Mouse (Mus musculus) lung, adult 2 months (tissue): ENCODE measurements around the gene Ubap1l. TPM values are rescaled to one million over a fixed set of nuclear protein-coding genes. Genes with fewer than 3 reads are reported as not detected.

Source experiments
- DNase-seq: peaks from one replicate; pipeline ENCODE4 v3.0.0; 2022
- H3K4me1 ChIP-seq: fragments of 200-500 bp; 2 replicates; pipeline ENCODE4 v1.6.1; 2011; ENCODE audit warnings: low read length; ENCODE audit not compliant: control insufficient read depth, insufficient read depth
- H3K4me3 ChIP-seq: fragments of 200-500 bp; replicated peaks from 2 replicates; pipeline ENCODE3; 2011; ENCODE audit warnings: low read depth, mild to moderate bottlenecking, control low read depth, low read length; ENCODE audit errors: extremely low read depth
- CTCF ChIP-seq: fragments of 200-500 bp; IDR thresholded peaks from 2 replicates; pipeline ENCODE4 v1.5.1; 2011; ENCODE audit warnings: mild to moderate bottlenecking, low read length, control low read depth; ENCODE audit not compliant: insufficient read depth
- POLR2A ChIP-seq: fragments of 200-500 bp; IDR thresholded peaks from 2 replicates; pipeline ENCODE4 v1.6.1; 2011; ENCODE audit warnings: low read depth, mild to moderate bottlenecking, control low read depth, low read length, borderline replicate concordance; ENCODE audit errors: extremely low read depth
- WGBS: fragments of 180-500 bp; shearing (Covaris S2); methylation state at CpG from one replicate; pipeline ENCODE4 v1.1.7; 2018; 5-methylcytosine and 5-hydroxymethylcytosine counted together
- polyA plus RNA-seq: library from polyadenylated mRNA; depleted of rRNA; stranded (reverse); fragments of >200 nt; gene quantifications from 2 replicates; pipeline ENCODE4 v1.2.3, GENCODE M21; 2012; rRNA removed

Ubap1l gene
- polyA plus RNA-seq, 1 experiment, result 0.37 TPM

- H3K4me3 ChIP-seq, result no peak overlapping the region
- H3K4me1 ChIP-seq, result no peaks in the 10 kb centered on the region
- DNase-seq, result no peak
- TF ChIP-seq CTCF (no peak), POLR2A (no peak)
- 82% methylated on average over 5 of the region's 5 CpGs for WGBS
These were observed 67.2 kb downstream of the Ubap1l start for GRCm38 (mm10) chr9:65428003-65428402.

Other genes with a start within 250 kb of the Ubap1l start
- 0.11 and 0.13 TPM in 2 replicates for gene Igdcc3, start 219.9 kb upstream of the Ubap1l start, polyA plus RNA-seq
- gene Parp16, start 165.7 kb upstream of the Ubap1l start, polyA plus RNA-seq, result 8.4 and 9.3 TPM in 2 replicates
- 1.2 and 6.1 TPM in 2 replicates for gene Cilp, start 95.9 kb upstream of the Ubap1l start, polyA plus RNA-seq
- gene Clpx, start 66.8 kb upstream of the Ubap1l start, polyA plus RNA-seq, result 8.7 and 10.5 TPM in 2 replicates
- 10.9 and 12.1 TPM in 2 replicates for gene Pdcd7, start 14.9 kb upstream of the Ubap1l start, polyA plus RNA-seq
- gene Kbtbd13, start 30.6 kb downstream of the Ubap1l start, polyA plus RNA-seq, result 1.3 and 2.0 TPM in 2 replicates
- 74.0 and 81.4 TPM in 2 replicates for gene Rasl12, start 37.5 kb downstream of the Ubap1l start, polyA plus RNA-seq
- not detected in 2 replicates for gene Slc51b, start 61.9 kb downstream of the Ubap1l start, polyA plus RNA-seq
- 5.0 and 7.5 TPM in 2 replicates for gene Mtfmt, start 74.7 kb downstream of the Ubap1l start, polyA plus RNA-seq
- gene Spg21, start 99.9 kb downstream of the Ubap1l start, polyA plus RNA-seq, result 21.9 and 27.8 TPM in 2 replicates
- 0.17 and 0.59 TPM in 2 replicates for gene Ankdd1a, start 159.2 kb downstream of the Ubap1l start, polyA plus RNA-seq
- gene Plekho2, start 219.0 kb downstream of the Ubap1l start, polyA plus RNA-seq, result 31.6 and 36.7 TPM in 2 replicates
- gene Pif1, start 226.1 kb downstream of the Ubap1l start, polyA plus RNA-seq, result 0.36 and 1.0 TPM in 2 replicates